Mouse (Mus musculus) C3H10T1/2 (cell line): Measurements from ENCODE around the gene Ssr2. TPM values are rescaled to one million over a fixed set of nuclear protein-coding genes. Genes with fewer than 3 reads are reported as not detected.

Experiments
- polyA plus RNA-seq, 2 experiments: library from polyadenylated mRNA; unstranded; fragments of >200 nt; fragmentation: generic; extraction: Trizol; gene quantifications; one replicate each; pipeline ENCODE4 v1.2.1; 2012; ENCODE audit warnings: missing spikeins in 2 of 2

Gene Ssr2
- polyA plus RNA-seq, result 100 to 1,000 TPM; 288 to 443 TPM

DNA sequence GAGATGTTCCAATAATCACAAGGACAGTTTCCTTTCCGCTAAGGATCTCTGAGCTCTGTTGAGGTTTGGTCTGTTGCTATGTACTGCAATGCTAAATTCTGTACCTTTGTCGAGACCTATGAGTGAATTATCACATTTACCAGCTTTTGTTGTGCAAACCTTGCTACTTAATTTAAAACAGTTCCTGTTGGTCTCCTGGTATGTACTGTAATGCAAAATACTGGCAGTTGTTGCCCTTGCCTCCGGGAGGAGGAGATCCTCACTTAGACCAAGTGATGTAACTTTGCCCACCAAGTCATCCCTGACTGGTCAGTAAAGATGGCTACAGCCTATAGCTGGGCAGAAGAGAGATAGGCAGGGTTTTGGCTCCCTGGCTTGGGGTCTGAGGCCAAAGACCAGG, at the start of gene Ssr2:
TSS of gene Ssr2 (plus strand) at position 337 of the 400 bp plus-strand sequence.

DNA sequence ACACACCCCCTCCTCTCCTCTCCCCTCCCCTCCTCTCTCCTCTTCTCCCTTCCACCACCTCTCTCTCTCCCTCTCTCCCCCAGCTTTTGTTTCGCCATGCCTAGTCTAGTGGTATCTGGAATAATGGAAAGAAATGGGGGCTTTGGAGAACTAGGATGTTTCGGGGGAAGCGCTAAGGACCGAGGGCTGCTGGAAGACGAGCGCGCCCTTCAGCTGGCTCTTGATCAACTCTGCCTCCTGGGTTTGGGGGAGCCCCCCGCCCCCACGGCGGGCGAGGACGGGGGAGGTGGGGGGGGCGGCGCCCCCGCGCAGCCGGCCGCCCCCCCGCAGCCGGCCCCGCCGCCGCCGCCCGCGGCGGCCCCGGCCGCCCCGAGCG, 43.4 kb upstream of the Ssr2 start, which contains the start of gene Mex3a:
TSS of gene Mex3a (plus strand) at position 97 of the 376 bp plus-strand sequence.

DNA sequence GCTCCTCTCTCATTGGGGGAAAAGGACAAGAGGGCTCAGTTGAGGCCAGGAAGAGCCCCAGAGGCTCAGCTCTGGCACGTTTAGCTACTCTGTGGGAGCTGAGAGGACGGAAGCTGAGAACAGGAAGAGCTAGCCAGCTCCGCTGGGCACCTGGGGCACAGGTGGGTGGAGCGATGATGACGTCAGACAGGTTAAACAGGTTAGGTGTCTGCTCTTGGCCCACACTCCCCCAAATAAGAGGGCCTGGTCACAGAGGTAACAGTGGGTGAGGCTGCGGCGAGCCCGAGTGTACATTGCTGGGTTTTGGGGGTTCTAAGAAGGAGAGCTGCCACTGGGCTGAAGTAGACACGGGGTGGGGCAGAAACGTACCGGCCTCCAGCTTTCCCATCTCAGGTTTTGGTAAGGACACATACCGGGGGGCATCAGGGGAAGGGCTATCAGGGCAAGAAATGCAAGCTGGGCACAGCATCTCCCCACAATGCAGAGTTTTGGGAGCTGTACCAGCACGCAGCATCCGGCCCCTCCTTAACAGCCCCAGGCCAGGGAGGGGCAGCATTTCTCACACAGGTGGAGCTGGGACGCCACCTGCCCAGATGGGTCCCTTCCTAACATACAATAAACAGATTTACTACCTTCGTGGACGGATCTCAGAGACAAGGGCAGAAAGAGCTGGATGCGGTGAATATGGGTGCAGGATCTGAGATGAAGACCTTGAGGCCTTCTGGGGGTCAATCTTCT, 27.3 kb upstream of the Ssr2 start, which contains the start of gene Rab25:
TSS of gene Rab25 (minus strand) at position 121 of the 738 bp plus-strand sequence.

DNA sequence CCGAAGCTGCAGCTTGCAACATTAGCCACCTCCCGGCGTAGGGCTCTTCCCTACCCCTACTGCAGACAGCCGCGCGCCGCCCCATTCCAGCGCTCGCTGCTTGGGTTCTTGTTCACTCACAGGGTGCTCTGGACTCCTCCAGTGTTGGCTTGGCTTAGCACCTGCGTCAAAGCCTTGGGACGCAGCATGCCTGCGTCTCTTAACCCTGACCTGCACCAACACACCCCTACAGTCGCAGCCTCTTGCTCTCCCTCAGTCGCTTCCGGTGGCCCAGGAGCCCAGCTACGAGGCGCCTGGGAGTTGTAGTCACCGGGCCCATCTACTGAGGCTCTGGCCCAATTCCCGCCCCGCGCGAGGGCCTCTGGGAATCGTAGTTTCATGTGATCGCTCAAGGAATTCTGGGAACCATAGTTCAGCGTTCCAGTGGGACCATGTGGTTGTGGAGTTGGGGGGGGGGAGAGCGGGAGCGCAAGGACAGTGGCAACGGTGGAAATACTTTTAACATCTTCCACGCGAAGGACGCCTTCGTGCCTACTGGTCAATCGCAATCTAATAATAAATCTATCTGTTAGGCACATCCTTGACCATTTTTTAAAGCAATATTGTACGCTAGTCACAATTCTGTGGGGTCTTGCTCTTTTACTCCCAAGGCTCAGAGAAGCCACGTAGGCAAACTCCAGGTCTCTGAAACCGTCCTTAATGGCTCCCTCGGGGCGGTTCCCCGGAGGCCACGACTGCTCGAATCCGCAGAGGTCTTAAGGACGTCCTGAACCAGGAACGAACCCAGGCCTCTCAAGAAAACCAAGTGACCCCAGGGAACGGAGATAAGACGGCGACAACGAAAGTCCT, 22.8 kb upstream of the Ssr2 start, which contains the start of gene Lamtor2:
TSS of gene Lamtor2 (minus strand) at position 399 of the 849 bp plus-strand sequence.

DNA sequence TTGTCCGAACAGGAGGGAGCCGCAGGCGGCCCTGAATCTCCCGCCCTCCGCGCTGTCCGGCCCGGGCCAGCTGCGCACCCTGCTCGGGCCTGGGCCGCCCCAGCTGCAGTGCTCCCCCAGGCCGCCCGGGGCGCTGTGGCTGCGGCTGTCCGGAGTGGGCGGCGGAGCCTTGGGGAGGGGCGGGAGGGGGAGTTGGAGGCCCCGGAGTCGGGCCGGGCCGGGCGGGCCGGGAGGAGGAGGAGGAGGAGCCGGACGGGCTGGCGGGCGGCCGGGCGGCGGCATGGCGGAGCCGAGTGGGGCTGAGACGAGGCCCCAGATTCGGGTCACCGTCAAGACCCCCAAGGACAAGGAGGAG, 22.2 kb upstream of the Ssr2 start, which contains the start of gene Ubqln4:
TSS of gene Ubqln4 (plus strand) at position 234 of the 355 bp plus-strand sequence.

DNA sequence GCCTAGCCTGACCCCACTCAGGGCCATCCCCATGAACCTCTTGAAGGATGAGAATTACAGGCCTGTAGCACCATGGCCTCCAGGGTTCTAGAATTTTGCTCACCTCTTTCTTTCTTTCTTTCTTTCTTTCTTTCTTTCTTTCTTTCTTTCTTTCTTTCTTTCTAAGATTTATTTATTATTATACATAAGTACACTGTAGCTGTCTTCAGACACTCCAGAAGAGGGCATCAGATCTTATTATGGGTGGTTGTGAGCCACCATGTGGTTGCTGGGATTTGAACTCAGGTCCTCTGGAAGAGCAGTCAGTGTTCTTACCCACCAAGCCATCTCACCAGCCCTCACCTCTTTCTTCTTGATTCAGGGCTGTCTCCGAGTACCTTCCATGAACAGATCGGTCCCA, 30.0 kb downstream of the Ssr2 start, which contains the start of gene Arhgef2:
TSS of gene Arhgef2 (plus strand) at position 301 of the 400 bp plus-strand sequence.

Other genes with a start within 250 kb of the Ssr2 start
- gene Tmem79, start 239.7 kb upstream of the Ssr2 start, polyA plus RNA-seq, result 1 to 10 TPM; 1.5 to 2.2 TPM
- 10 to 100 TPM; 27.4 to 29.6 TPM for gene Smg5, start 239.6 kb upstream of the Ssr2 start, polyA plus RNA-seq
- not detected for gene Paqr6, start 211.3 kb upstream of the Ssr2 start, polyA plus RNA-seq
- gene Bglap3, start 203.1 kb upstream of the Ssr2 start, polyA plus RNA-seq, result under 1 TPM; 0.14 to 0.27 TPM
- gene Bglap2, start 197.2 kb upstream of the Ssr2 start, polyA plus RNA-seq, result under 1 TPM; 0.18 to 0.38 TPM
- under 1 TPM; 0.22 to 0.27 TPM for gene Bglap, start 191.4 kb upstream of the Ssr2 start, polyA plus RNA-seq
- gene Pmf1, start 165.5 kb upstream of the Ssr2 start, polyA plus RNA-seq, result 100 to 1,000 TPM; 110 to 188 TPM
- gene Slc25a44, start 150.7 kb upstream of the Ssr2 start, polyA plus RNA-seq, result 10 to 100 TPM in 1 of 2 experiments, 1 to 10 TPM in 1; 7.9 to 21.7 TPM
- gene Sema4a, start 114.7 kb upstream of the Ssr2 start, polyA plus RNA-seq, result 1 to 10 TPM in 1 of 2 experiments, under 1 TPM in 1; 0.44 to 2.2 TPM
- gene Lmna, start 65.9 kb upstream of the Ssr2 start, polyA plus RNA-seq, result 1,000 to 10,000 TPM in 1 of 2 experiments, 100 to 1,000 TPM in 1; 785 to 1,633 TPM
- gene Mex3a, start 43.5 kb upstream of the Ssr2 start, polyA plus RNA-seq, result 10 to 100 TPM in 1 of 2 experiments, 1 to 10 TPM in 1; 1.7 to 18.5 TPM
- under 1 TPM in 1 of 2 experiments, not detected in 1; 0.12 TPM for gene Rab25, start 27.6 kb upstream of the Ssr2 start, polyA plus RNA-seq
- gene Lamtor2, start 22.8 kb upstream of the Ssr2 start, polyA plus RNA-seq, result 100 to 1,000 TPM in 1 of 2 experiments, 10 to 100 TPM in 1; 61.0 to 244 TPM
- 10 to 100 TPM; 21.9 to 24.2 TPM for gene Ubqln4, start 22.1 kb upstream of the Ssr2 start, polyA plus RNA-seq
- gene Arhgef2, start 30.1 kb downstream of the Ssr2 start, polyA plus RNA-seq, result 10 to 100 TPM; 17.2 to 54.4 TPM
- gene Rxfp4, start 77.3 kb downstream of the Ssr2 start, polyA plus RNA-seq, result under 1 TPM in 1 of 2 experiments, not detected in 1; 0.05 TPM
- gene Khdc4, start 109.9 kb downstream of the Ssr2 start, polyA plus RNA-seq, result 10 to 100 TPM in 1 of 2 experiments, 1 to 10 TPM in 1; 1.5 to 16.2 TPM
- gene Rit1, start 141.0 kb downstream of the Ssr2 start, polyA plus RNA-seq, result 10 to 100 TPM; 28.8 to 63.7 TPM
- gene Syt11, start 199.3 kb downstream of the Ssr2 start, polyA plus RNA-seq, result 1 to 10 TPM in 1 of 2 experiments, under 1 TPM in 1; 0.20 to 5.2 TPM